Mouse (Mus musculus) gastrocnemius, postnatal 36 days (tissue): ENCODE results near the gene Dab2ip. TPM values are rescaled to one million over a fixed set of nuclear protein-coding genes. Genes with fewer than 3 reads are reported as not detected.

Experiments used
- DNase-seq, 2 experiments: peaks; one replicate each; pipeline ENCODE4 v3.0.0; 2022
- intact Hi-C: fragments of 180-260 bp; cut with DNase I; formaldehyde crosslinking; loops from one replicate; pipeline ENCODE4 v1.15.1; 2025
- total RNA-seq, 2 experiments: library from RNA; stranded (reverse); gene quantifications; 2 replicates each; pipeline ENCODE4 v1.2.3; 2021

Gene Dab2ip
- total RNA-seq, 2 experiments from 2014 or later: 37.6 to 46.5 TPM

DNA sequence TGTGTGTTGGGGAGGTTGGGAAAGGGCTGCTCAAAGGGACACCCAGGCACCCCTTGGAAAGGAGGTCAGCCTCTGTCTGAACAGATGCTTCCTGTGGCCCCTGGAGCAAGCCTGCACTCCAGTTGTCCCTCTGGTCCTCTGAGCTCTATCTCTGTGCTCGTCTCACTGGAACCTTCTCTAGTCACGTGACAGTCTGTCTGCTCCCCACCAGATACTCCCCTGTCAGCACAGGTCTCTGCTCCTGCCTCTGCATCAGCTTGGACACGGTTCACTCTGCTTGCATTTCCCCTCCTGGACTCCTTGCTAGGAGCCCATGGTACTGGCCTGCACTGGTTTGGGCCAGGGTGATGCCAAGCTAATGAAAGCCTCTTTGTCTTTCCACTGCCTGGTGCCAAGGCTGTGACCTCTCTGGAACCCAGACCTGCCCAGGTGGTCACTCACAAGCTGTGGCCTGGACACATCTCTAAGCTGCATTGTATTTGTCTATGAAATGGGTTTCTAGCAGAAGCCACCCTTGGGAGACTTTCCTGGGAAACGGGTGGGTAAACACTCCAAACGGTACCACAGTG, 1.1 kb upstream of the Dab2ip start:
- intact Hi-C loops: no loop called here

DNA sequence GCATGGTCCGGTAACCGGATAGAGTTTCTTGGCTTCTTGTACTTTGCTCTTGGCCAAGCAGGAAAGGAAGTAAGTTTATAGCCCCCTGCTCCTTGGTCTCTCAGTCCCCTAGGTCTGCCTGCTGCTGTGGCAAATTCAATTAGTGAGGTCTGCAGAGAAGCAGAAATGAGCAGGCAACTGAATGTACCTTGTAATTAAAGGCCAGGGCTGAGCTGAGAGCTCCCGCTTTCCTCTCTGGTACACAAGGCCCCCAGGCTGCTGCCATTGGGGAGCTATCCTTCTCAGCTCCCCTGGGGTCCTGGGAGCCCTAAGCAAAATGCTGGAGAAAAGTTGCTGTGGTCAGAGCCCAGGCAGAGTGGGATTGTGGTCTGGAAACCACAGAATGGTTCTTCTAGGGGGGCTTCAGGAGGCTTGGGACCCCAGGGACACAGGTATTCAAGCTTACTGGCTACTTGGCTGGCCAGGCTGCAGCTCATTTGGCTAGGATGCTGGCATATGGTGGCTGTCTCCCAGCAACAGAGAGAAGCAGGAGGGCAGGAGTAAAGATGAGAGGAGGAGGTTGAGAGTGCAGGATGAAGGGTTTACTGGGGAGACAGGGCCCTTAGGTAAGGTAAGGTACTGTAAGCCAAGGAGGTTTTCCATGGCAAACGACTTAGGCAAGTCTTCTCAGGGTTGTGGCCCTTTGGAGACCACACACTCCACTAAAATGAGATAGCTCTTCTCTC, 922 bp downstream of the Dab2ip start:
- intact Hi-C loops: no loop called here
- no peak for DNase-seq

More for the DNA sequence above, 1.1 kb upstream of the Dab2ip start:
- DNase-seq: no peak

DNA sequence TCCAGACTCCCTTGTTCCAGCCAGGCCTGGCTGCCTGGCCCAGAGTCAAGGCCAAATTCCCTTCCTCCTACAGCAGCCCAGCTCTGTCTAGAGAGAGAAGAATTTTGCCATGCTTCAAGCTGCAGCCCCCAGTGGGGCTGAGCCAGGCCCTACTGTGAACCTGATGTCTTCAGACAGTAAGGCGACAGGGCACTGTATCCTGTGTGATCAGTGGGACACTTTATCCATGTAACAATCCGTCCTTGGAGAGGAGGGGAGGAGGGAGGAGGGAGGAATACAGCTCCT, 1.4 kb downstream of the Dab2ip start:
- intact Hi-C loops: no loop called here
- no peak for DNase-seq

DNA sequence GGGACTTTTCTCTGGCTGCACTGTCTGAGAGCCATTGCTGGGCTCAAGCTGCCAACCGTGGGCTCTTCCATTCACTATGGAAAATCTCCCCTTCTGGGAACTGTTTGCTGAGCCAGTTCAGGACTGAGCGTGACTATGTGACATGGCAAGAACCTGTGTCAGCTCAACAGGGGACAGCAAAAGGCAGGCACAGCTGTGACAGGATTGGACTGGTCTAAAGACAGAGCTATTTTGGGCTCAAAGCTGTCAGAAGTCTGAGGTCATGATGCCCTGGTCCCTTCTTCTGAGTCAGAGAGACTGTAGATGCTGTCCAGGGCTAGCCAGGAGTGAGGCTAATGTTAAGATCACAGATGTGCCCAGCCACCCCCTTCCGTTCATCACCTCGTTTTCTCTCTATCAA, 5.7 kb downstream of the Dab2ip start:
- no peak for DNase-seq
- intact Hi-C loops: no loop called here

DNA sequence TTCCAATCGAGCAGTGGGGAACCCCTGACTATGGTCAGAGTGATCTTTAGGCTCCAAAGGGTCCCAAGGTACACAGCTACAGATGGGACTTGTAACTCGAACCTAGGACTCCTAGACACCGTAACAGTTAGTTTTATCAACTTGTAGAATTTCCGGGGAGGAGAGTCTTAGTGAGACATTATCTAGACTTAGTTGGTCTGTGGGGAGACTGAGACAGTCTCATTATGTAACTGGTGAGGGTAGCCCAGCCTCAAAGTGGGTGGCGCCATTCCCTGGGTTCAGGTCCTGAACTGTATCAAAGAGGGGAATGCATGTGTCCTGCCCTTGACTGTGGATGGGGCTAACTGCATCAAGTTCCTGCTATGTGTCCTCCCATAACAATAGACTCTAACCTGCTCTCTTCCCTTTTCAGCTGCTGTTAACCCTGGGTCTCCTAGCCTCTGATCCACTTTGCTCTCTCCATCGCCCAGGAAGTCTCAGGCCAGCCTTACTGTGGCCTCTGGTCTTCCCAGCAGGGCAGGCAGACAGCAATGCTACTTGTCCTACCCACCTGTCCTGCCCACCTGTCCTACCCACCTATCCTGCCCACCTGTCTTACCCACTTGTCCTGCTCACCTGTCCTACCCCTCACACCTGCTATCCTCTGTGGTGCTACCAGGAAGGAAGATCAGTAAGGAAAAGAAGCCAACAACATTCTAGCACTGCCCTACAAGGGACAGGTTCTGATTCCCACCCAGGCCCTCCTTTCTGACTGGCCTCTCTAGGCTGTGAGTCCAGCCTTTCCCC, 7.2 kb downstream of the Dab2ip start:
- DNase-seq: no peak
- intact Hi-C loops: no loop called here

DNA sequence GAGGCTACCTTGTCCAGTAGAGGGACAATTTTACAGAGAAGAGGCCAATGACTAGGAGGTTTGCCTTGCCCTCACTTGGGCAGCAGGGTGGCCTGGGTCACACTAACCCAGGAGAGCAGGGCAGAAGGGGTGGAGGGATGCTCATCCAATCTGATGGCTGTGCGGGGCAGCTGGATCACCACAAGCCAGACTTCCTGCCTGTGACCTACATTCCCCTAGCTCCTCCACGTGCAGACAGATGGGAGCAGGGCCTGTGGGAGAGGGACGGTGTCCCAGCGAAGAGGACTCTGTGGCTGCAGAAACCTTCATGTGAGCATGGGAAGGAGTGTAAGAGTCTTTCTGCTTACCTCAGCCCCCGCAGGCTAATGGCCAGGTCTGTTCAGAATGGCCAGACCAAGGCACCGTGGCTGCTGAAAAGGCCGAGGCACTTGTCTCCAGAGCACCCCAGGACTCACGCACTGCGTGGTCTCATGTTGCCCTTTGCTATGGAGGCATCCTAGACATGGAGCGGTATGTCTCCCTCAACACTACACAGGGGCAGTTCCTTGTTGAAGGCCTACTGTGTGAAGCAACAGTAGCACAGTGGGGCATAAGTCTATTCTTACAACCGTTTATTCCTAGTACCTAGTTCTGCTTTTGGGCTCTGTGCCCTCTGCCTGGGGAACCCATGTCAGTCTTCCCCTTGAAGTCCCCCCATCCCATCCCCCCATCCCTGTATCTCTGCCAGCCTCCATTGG, 9.1 kb downstream of the Dab2ip start:
- intact Hi-C loops: no loop called here
- DNase-seq: no peak

DNA sequence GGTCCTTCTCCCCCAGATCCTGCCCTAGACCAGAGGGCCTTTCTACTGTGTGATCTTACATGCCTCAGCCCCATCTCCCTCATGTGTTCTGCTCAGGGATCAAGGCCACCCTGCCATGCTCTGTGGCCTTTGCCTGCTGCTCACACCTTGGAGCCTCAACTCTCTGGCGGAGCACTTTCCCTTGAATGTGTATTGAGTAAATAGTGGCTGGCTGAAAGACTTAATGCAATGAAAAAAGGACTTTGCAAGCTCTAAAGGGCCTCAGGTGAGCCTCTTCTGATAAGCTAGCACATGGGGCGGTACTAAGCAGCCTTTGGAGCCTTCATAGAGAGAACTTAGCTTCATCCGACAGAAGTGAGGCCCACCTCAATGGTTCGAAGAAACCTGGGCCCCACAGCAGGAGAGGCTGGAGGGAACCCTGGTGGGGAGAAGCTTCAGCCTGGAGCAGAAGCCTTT, 9.7 kb downstream of the Dab2ip start:
- no peak for DNase-seq
- intact Hi-C loops: no loop called here

DNA sequence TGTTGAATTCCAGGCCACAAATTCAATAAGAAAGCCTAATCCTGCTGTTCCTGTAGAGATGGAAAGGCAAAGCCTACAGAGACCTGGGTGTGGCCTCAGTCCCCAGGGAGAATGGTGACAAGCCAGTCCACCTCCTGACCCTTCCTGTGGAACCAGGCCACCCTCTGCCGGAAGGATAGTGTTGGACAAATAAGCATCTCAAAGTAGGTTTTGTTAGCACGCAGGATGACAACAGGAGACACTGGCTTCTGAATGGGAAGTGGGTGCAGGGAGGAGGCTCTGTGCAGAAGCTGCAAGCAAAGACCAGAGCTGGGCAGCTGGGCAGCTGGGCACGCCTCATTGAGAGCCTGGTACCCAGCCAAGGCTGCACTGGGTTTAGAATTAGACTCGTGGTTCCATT, 12.7 kb downstream of the Dab2ip start:
- DNase-seq: no peak
- intact Hi-C loops: no loop called here

DNA sequence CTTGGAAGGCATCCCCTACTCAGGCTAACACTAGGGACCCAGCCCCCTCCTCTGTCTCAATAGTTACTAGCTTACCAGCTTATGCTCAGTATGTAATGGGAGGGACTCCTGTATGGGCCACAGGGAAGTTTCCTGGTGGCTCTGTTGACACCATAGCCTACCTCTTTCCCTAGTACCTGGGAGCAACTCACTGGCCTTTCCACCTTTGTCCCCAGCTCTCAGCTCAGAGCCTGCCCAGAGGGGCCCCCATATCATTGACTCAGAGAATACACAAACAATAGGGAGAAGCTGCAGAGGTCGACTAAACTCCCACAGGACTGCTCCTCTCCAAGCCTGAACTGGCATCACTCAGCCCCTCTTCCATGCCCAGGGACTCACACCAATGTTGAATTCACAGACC, 16.6 kb downstream of the Dab2ip start:
- intact Hi-C loops: no loop called here
- no peak for DNase-seq

DNA sequence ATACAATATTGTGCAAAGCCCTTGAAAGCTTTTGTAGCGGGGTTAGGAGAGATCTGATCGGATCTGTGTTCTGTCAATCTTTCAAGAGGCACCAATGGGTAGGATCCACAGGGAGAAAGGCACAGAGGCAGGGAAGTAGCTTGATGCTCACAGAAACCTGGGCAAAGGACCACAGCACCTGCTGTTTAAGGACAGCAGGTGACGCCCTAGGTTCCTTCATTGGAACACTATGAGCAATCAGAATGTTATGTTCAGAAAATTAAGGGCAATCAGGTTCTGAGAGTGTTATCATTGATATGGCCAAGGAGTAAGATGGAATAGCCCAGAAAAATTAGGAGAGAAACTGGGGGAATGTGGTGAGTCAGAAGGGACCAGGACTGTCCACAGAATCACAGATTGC, 18.6 kb downstream of the Dab2ip start:
- intact Hi-C loops: no loop called here
- no peak for DNase-seq

DNA sequence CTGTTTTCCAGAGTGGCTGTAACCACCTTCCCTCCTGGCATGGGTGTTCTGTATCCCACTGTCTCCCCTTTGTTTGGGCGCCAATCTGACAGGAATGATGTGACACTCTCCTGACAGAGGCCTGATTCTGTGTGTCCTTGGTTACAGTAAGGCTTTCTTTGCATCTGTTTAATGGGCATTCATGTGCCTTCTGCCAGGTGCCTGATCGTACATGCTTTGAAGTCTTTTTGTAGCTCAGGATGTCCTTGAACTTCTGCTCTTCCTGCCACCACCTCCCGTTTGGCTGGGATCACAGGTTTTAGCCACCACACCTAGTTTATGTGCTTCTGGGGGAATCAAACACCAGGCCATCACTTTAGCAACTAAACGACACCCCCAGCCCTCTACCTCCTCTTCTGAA, 22.0 kb downstream of the Dab2ip start:
- DNase-seq: no peak
- intact Hi-C loops: loop anchor here (5.0 kb wide), 1 partner anchor 33 kb away; no protein-coding TSS in a partner anchor

DNA sequence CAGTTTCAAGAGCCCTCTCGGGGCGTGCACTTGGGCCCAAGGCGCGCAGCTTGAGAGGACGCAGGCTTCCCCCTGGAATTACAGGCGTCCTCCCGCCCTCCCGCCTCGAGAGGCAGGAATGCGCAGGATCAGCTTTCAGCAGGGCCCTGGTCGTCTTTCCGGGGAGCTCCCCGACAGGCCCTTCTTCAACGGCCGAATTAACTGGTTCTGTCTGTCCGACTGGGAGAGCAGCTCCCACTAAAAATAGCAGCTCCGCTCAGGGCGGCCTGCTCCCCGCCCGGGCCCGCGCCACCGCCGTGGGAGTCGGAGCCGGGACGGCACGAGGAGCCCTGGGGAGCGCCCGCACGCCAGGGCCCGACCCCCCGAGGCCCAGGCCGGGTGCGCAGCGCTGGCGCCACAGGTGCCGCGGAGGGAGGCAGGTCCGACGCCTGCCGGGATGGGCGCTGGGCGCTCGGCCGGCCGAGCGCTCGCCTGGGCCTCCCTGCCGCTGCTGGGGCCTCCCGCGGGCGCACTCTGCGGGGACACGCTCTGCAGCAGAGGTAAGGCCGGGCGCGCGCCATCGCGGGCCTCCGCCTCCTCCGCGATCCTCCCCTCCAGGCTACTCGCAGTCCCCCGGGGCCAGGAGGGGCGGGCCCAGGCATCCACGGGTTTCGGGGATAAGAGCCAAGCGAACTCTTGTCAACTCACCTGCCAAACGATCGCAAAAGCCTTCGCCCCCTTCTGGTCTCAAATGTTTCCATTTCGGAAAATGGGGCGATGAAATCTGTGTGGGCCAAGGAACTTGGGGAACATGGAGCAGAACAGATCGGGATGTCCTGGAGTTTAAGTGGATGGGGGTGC, 23.7 kb downstream of the Dab2ip start:
- intact Hi-C loops: loop anchor here (5.0 kb wide), 1 partner anchor 34 kb away; no protein-coding TSS in a partner anchor

DNA sequence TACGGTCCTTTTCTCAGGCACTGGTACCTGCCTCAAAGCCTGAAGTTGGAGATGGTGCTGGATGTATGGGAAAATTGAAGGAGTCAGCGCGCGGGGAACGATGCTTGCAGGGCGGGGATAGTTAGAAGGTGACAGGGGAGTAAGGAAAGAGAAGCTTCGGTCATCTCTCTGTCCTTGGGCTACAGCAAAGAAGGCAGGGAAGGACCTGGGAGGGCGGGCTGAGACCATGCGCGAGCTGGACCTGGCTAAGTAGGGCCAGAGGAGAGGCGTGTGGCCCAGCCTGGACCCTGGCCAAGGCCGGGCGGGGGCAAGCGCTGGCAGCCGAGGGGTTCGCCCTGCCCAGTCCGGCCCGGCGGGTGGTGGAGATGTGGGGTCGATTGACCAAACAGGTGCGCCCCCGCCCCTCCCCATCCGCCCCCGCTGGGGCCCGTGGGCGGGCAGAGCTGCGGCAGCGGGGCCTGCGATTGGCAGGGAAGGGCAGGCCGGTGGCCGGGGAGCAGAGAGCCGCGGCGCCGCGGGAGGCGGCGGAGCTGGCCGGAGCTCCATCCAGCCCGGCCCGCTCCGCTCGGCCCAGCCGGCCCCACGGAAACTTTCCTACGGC, 24.4 kb downstream of the Dab2ip start:
- peak; percentile 72 to 76 for DNase-seq
- intact Hi-C loops: loop anchor here (5.0 kb wide), 1 partner anchor 35 kb away; no protein-coding TSS in a partner anchor

More for the DNA sequence above, 23.7 kb downstream of the Dab2ip start:
- peak; percentile 58 to 60 for DNase-seq

DNA sequence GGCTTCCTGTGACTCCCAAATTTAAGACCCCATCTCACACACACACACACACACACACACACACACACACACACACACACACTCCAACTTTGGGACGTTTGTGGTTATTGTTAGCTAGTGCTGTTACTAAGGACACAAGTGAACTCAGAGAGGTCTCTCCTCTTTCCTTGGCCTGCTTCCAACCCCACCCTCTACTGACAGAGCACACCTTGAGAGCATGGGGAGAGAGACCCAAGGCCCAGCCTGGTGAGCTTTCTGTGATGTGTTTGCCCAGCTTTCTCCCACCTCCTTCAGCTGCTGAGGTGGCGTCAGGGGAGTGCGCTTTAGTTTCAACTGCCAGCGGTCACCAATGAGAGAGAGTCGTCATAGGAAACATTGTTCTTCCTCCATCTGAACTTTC, 25.3 kb downstream of the Dab2ip start:
- intact Hi-C loops: loop anchor here (5.0 kb wide), 1 partner anchor 36 kb away; no protein-coding TSS in a partner anchor
- no peak for DNase-seq

DNA sequence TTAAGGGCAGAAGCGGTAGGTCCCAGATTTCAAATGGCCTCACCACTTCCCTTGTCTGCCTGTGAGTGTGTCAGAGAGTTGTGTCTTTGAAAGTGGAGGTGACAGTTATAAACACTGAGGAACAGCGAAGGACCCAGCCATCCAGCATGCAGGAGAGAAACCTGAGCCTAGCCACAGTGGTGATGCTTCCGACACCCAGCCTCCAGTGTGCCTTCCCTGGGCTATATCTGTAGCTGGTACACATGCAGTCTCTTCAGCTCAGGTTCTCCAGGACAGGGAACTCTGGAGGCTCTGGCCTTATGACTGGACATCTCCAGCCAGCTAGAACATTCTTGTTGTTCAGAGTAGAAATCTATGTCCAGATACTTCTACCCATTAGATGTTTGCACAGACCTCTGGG, 25.9 kb downstream of the Dab2ip start:
- intact Hi-C loops: loop anchor here (5.0 kb wide), 1 partner anchor 37 kb away; no protein-coding TSS in a partner anchor
- DNase-seq: no peak

DNA sequence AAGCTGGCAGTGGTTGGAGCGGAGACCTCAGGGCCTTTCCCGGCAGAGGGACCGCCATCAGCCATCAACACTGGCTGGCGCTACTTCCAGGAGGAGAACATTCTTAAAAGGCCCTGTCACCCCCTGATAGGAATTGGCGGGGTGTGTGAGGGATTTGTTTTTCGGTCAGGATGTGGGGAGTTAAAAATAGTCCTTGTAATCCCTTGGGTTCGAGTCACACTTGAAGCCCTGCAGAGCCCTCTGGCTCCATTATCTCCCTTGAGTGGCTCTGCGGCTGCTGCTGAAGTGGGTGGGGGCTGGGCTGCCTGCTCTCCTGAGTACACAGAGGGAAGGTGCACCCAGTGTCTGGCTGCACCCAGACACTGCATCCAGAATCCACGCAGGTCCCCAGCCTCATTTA, 30.3 kb downstream of the Dab2ip start:
- intact Hi-C loops: no loop called here
- DNase-seq: no peak

DNA sequence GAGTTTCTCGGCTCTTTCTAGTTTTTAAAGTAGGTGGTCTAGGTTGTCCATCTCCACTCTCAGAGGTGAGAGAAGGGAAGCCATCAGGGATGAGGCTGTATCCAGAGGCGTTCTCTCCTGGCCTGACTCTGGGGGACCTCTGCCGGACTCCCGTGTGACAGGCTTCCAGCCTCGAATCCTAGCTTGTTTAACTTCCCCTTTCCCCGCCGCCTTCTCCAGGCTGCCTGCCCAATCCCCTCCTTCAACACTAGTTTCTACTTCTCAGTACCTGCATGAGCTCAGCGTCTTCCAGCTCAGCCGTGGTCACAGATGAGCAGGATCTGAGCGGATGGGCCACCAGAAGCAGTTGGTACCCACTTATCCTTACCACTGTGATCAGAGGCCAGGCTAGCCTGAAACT, 31.3 kb downstream of the Dab2ip start:
- no peak for DNase-seq
- intact Hi-C loops: no loop called here

DNA sequence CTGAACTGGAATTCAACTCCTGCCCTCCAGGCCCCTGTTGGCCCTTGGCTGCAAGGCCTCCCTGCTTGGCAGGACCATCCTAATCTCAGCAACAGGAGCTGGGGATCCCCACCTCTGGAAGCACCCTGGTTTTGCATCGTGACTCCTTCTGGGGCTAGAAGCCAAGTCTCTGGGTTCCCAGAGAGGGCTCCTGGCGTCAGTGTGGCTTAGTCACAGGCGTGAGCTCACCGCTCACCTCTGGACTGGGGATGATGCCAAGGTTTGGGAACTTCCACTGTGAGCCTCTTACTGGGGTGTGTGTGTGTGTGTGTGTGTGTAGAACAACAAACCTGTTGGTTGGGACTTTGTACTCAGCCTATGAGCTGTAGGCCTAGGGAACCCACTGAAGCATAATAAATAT, 31.7 kb downstream of the Dab2ip start:
- intact Hi-C loops: no loop called here
- DNase-seq: no peak

DNA sequence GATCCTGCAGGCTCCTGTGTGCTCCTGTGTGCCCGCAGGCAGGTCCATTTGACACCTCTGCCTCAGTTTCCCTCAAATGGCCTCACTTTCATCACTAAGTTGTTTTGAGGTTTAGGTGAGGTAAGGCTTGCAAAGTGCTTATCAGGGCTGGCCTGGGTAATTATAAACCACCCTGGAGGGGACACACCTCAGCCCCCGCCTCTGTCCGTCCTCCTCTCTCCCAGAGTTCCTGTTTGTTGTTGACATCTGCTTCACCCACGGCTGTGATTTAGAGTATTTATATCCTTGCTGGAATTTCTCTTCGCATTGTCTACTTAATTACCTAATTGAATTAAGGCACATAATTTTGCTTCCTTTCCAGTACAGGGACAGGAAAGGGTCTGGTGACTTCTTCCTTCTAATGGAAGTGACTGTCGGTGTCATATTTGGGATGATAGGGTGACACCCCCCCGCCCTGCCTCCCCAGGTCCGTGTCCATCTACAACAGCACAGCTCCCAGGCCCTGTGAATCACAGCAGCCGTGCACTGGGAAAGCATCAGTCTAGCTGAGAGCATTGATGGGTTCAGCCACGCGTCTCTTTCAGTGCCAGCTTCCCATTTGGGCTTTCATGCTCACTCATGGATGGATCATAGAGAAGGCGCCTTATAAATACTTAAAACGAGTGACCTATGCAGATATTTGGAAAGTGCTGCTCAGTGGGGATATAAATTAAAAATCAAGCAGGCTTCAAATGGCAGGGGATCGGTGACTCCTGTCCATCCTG, 34.1 kb downstream of the Dab2ip start:
- intact Hi-C loops: no loop called here

More for the DNA sequence above, 34.1 kb downstream of the Dab2ip start:
- DNase-seq: no peak
